Mouse (Mus musculus): Measurements from ENCODE around the gene Sgcd. TPM values are rescaled to one million over a fixed set of nuclear protein-coding genes. Genes with fewer than 3 reads are reported as not detected.

Sgcd gene
- total and polyA plus RNA-seq, 3 experiments: 0.38 to 2.4 (median 0.43) TPM

- dilution Hi-C loops (cut with MboI; ENCODE audit: extremely low pct_ligation_motif_present, extremely low pct_unique_long_range_greater_than_20kb, low sequenced_read_pairs): no loop called here
- no peak for DNase-seq (ENCODE audit: extremely low read depth)
Observed at GRCm38 (mm10) chr11:47167376-47167775, 821.4 kb downstream of the Sgcd start.

GRCm38 (mm10) chr11:47158089-47158488, 830.7 kb downstream of the Sgcd start:
- H3K27ac ChIP-seq (ENCODE audit: insufficient read depth, low read depth): no peak overlapping the region
- no peaks in the 10 kb centered on the region for H3K79me2 ChIP-seq (replicated peaks; ENCODE audit: control insufficient read depth, extremely low read depth, insufficient read depth, poor library complexity, severe bottlenecking)
- H3K9ac ChIP-seq (ENCODE audit: insufficient read depth, low read depth): no peak overlapping the region
- no peaks in the 10 kb centered on the region for H3K4me1 ChIP-seq (ENCODE audit: control insufficient read depth in 1 of 2, insufficient read depth in 2 of 2)
- H3K27me3 ChIP-seq (replicated peaks): no peaks in the 10 kb centered on the region
- no peak for TF ChIP-seq JUND (conservative IDR thresholded peaks at IDR 0.05; ENCODE audit: low read depth, low read length)
- TF ChIP-seq USF2 (conservative IDR thresholded peaks at IDR 0.05; ENCODE audit: low read depth, low read length): no peak
- no peak for TF ChIP-seq BHLHE40 (IDR thresholded peaks at IDR 0.05; ENCODE audit: low read depth, low read length)
- TF ChIP-seq TCF12 (IDR thresholded peaks at IDR 0.05; ENCODE audit: low read depth, low read length): no peak
- TF ChIP-seq ETS1 (conservative IDR thresholded peaks at IDR 0.05; ENCODE audit: low read depth, low read length): no peak
- no peak for TF ChIP-seq TBP (conservative IDR thresholded peaks at IDR 0.05; ENCODE audit: low read depth, low read length)
- TF ChIP-seq USF1 (IDR thresholded peaks at IDR 0.05; ENCODE audit: low read depth, low read length): no peak
- TF ChIP-seq UBTF (IDR thresholded peaks at IDR 0.05; ENCODE audit: low read depth, low read length): no peak
- TF ChIP-seq JUN (IDR thresholded peaks at IDR 0.05; ENCODE audit: insufficient read depth, low read depth, low read length): no peak
- TF ChIP-seq MAFK (IDR thresholded peaks at IDR 0.05; ENCODE audit: insufficient replicate concordance, low read length): no peak
- TF ChIP-seq MAZ (IDR thresholded peaks at IDR 0.05; ENCODE audit: low read depth, low read length): no peak
- TF ChIP-seq GABPA (IDR thresholded peaks at IDR 0.05; ENCODE audit: insufficient replicate concordance, low read depth, low read length): no peak
- no peak for TF ChIP-seq SIN3A (IDR thresholded peaks at IDR 0.05; ENCODE audit: low read length)
- TF ChIP-seq ZC3H11A (IDR thresholded peaks at IDR 0.05; ENCODE audit: low read depth, low read length): no peak
- in situ Hi-C loops (cut with MboI; ENCODE audit: low pct_ligation_motif_present, low pct_unique_long_range_greater_than_20kb, low sequenced_read_pairs) (no loop called here), dilution Hi-C loops (cut with MboI; ENCODE audit: extremely low pct_ligation_motif_present, extremely low pct_unique_long_range_greater_than_20kb, low sequenced_read_pairs) (no loop called here)
- H3K4me3 ChIP-seq (replicated peaks in 1 of 3; ENCODE audit: low read depth in 2 of 3, low read length in 2 of 3, poor library complexity in 1 of 3): no peak overlapping the region
- no peak for DNase-seq (ENCODE audit: extremely low read depth)
- no peaks in the 10 kb centered on the region for H3K9me3 ChIP-seq (replicated peaks; ENCODE audit: low read length)
- H3K4me2 ChIP-seq (ENCODE audit: insufficient read depth, low read depth, poor library complexity, severe bottlenecking): no peak overlapping the region
- no peaks in the 10 kb centered on the region for H3K36me3 ChIP-seq (replicated peaks in 1 of 2; ENCODE audit: control insufficient read depth in 1 of 2, insufficient read depth in 1 of 2, low read length in 1 of 2)

More at GRCm38 (mm10) chr11:47167376-47167775, 821.4 kb downstream of the Sgcd start:
- no peak overlapping the region for H3K9ac ChIP-seq (ENCODE audit: insufficient read depth, low read depth)
- no peak overlapping the region for H3K4me2 ChIP-seq (ENCODE audit: insufficient read depth, low read depth, poor library complexity, severe bottlenecking)
- TF ChIP-seq MAFK (IDR thresholded peaks at IDR 0.05; ENCODE audit: insufficient replicate concordance, low read length) (no peak), CTCF (conservative IDR thresholded peaks at IDR 0.05 in 1 of 2, IDR thresholded peaks at IDR 0.05 in 1 of 2; ENCODE audit: low read depth in 2 of 2, low read length in 2 of 2) (no peak), JUND (conservative IDR thresholded peaks at IDR 0.05; ENCODE audit: low read depth, low read length) (no peak), TBP (conservative IDR thresholded peaks at IDR 0.05; ENCODE audit: low read depth, low read length) (no peak), MAZ (IDR thresholded peaks at IDR 0.05; ENCODE audit: low read depth, low read length) (no peak), ZNF384 (IDR thresholded peaks at IDR 0.05; ENCODE audit: low read depth, low read length) (no peak), ZMIZ1 (IDR thresholded peaks at IDR 0.05; ENCODE audit: low read depth, low read length) (no peak), SMC3 (IDR thresholded peaks at IDR 0.05; ENCODE audit: low read depth, low read length) (no peak), MAX (IDR thresholded peaks at IDR 0.05; ENCODE audit: low read length) (no peak), IRF4 (IDR thresholded peaks at IDR 0.05; ENCODE audit: low read depth, low read length) (no peak), BHLHE40 (IDR thresholded peaks at IDR 0.05; ENCODE audit: low read depth, low read length) (no peak), ELF1 (IDR thresholded peaks at IDR 0.05; ENCODE audit: low read depth, low read length) (no peak)
- no peaks in the 10 kb centered on the region for H3K27me3 ChIP-seq (replicated peaks)
- in situ Hi-C loops (cut with MboI; ENCODE audit: low pct_ligation_motif_present, low pct_unique_long_range_greater_than_20kb, low sequenced_read_pairs): no loop called here
- no peaks in the 10 kb centered on the region for H3K4me1 ChIP-seq (ENCODE audit: control insufficient read depth in 1 of 2, insufficient read depth in 2 of 2)
- H3K27ac ChIP-seq (ENCODE audit: insufficient read depth, low read depth): no peak overlapping the region
- H3K4me3 ChIP-seq (replicated peaks in 1 of 3; ENCODE audit: low read depth in 2 of 3, low read length in 2 of 3, poor library complexity in 1 of 3): no peak overlapping the region
- H3K79me2 ChIP-seq (replicated peaks; ENCODE audit: control insufficient read depth, extremely low read depth, insufficient read depth, poor library complexity, severe bottlenecking): no peaks in the 10 kb centered on the region
- H3K9me3 ChIP-seq (replicated peaks; ENCODE audit: low read length): no peaks in the 10 kb centered on the region
- H3K36me3 ChIP-seq (replicated peaks in 1 of 2; ENCODE audit: control insufficient read depth in 1 of 2, insufficient read depth in 1 of 2, low read length in 1 of 2): no peaks in the 10 kb centered on the region
